Mouse (Mus musculus) frontal cortex, postnatal 10 days (tissue): ENCODE measurements around the gene Atp2c2.

Source experiments
- DNase-seq, 2 experiments: peaks; one replicate each; pipeline ENCODE4 v3.0.0; 2022; ENCODE audit warnings: low spot score in 2 of 2, mixed read lengths in 1 of 2

Atp2c2 gene

DNA sequence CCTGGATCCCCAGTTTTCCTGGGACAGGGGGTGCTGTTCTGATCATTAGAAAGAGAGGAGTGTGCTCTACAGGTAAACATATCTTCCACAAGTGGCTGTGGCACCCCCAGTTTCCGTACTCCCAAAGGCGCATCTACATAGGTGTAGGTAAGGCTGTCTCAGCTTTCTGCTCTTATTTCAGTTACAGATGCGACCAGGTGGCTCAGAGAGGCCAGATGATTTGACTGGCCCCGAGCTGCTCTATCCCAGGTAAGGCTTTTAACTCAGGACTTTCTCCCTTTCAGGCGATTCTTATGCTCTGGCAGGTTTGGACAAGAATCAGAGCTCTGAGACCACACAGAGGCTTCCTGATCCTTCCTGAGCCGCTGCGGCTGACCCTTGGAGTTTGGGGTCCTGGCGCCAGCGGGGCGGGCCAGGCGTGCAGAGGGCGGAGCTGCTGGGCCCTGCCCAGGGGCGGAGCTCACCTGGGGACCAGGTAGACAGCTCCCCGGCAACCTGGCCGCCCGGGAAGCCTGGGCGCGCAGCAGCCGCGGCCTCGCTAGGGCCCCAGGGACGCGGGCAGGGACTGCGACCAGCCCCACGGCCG, at the start of gene Atp2c2:
Gene Atp2c2, plus strand, starts transcription at position 461 of the 586 bp plus-strand sequence.
- no peak for DNase-seq

DNA sequence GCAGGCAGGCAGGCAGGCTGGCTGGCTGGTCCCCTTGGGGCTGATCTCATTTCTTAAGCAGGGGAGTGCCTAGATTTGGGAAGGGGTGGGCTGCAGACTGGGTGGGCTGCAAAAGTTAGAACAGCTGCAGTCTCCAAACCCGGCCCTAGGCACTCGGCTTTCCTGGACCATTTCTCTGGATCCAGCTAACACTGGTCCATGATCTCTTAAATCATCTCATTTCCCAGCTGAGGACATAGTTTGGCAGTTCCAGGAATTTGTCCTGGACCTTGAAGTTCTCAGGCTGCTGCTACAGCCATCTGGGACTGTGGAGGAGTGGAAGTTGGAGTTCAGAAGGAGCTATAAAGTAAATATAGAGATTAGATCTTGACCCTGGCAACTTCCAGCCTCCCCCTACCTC, 48.5 kb upstream of the Atp2c2 start:
- DNase-seq: no peak

DNA sequence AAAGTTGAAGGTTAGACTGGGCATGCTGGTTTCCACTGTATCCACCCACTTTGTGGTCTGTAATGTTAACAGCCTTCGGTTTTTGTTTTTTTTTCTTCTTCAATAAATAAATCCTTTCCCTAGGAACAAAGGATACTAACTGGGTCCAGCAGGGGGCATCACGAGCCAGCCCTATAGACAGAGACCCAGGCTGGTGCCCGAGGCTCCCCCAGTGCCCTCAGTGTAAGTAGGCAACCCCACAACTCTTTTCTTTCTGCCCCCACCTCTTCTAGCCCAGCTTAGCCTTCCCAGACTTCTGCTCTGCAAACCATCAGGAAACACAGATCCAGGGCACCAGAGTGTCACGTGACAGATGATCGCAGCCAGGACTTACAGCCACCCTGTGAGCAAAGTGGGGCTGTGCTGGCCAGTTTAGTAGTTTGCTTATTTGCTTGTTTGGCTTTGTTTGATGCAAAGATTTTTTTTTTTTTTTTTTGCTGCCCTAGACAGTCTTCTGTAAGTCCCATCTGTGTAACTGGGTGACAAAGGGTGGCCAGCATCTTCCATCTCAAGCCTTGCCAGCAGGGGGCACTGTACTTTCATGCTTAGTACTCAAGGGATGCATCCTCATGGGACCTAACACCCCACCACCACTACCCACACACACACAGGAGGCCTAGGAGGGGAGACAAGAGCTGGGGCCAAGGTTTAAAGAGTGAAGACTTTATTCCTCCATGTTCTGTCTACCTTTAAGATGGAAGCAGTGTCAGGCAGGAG, 42.9 kb upstream of the Atp2c2 start:
- no peak for DNase-seq

DNA sequence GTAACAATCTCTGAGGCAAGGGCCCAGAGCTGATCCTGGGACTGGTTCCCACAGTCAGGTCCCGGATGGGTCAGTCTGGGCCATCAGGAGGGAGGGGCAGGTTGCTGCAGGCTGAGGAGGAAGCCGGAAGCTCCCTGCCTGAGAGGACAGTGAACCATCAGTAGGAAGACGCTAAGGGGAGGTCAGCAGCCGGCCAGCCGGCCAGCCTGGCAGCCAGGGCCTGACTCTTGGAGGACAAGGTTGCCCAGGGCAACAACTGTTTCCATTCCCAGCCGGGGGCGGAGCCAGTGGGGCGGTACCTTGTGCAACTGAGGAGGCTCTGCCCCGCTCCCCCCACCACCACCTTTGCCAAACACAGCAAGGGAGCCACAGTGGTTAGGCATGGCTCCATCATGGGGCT, 38.7 kb upstream of the Atp2c2 start:
- DNase-seq: peak in 1 of 2 experiments; percentile 43

DNA sequence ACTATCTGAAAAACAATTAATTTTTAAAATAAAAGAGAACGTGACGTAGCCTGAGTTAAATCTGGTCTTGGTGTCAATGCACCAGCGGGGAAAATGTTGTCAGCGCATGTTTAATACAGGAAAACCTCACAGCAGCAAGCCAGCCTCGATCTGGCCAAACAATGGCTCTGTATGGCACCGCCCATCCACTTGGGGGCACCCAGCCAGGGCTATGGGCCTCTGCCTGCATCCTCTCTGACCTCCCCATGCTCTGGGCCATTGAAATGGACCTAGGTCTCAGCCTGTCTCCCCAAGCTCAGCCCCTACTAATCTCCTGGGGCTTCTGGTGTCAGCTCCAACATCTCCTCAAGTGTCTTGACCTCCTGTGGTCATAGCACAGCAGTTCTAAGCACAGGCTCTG, 37.9 kb upstream of the Atp2c2 start:
- no peak for DNase-seq

DNA sequence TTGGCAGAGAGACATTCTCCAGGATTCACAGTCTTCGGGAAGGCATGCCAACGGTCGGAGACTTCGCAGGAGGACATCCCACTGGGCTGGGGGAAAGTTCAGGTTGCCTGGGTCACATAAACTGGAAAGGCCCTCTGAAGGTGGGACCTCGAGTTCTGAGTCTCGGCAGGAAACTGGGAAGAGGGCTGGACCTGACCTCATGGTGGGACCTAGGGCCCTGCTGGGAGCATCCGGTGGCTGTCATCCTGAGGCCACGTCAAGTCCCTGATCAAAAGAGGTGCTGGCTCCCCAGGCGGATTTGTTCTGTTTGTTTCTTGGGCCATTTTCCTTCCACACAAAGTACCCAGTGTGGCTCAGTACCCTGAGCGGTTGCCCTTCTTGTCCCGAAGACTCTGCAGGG, 36.4 kb upstream of the Atp2c2 start:
- no peak for DNase-seq

GRCm38 (mm10) chr8:119665270-119665669, 34.5 kb upstream of the Atp2c2 start:
- DNase-seq: no peak

GRCm38 (mm10) chr8:119666219-119666951, 33.4 kb upstream of the Atp2c2 start, which contains the start of gene Wfdc1:
TSS of gene Wfdc1 (plus strand) at chr8:119666365.
- DNase-seq: no peak

- no peak for DNase-seq
Measured at GRCm38 (mm10) chr8:119668447-119668846, 31.4 kb upstream of the Atp2c2 start.

- no peak for DNase-seq
Measured at GRCm38 (mm10) chr8:119669284-119669683, 30.5 kb upstream of the Atp2c2 start.

GRCm38 (mm10) chr8:119670419-119671091, 29.3 kb upstream of the Atp2c2 start:
- DNase-seq: no peak

GRCm38 (mm10) chr8:119673976-119674555, 25.7 kb upstream of the Atp2c2 start:
- no peak for DNase-seq

GRCm38 (mm10) chr8:119675457-119675856, 24.4 kb upstream of the Atp2c2 start:
- DNase-seq: no peak

GRCm38 (mm10) chr8:119676389-119676788, 23.4 kb upstream of the Atp2c2 start:
- DNase-seq: peak; percentile 69 to 86

DNA sequence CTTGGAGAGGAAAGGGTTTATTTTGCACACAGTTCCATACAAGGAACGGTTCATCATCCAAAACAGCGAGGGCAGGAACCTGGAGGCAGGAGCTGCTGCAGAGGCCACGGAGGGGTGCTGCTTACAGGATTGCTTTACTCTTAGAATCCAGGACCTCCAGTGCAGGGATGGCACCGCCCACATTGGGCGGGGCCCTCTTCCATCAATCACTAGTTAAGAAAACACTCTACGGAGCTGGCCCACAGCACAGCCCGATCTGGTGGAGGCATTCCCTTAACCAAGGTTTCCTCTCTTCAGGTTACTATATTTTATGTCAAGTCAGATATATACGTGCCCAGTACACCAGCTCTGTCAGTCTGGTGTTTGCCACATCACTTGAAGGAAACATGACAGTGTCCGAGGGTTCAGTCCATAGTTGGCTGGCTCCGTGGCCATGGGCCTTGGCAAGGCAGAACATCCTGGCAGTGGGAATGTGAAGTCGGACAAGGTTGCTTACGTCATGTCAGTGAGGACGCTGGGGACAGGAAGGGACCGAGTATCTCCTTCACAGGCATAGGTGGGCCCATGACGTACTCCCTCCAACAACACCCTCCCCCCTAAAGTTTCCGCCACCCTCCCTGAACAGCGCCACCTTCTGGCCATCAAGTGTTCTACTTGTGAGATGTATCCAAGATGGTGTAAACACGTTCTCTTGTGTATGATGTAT, 21.5 kb upstream of the Atp2c2 start:
- DNase-seq: no peak

DNA sequence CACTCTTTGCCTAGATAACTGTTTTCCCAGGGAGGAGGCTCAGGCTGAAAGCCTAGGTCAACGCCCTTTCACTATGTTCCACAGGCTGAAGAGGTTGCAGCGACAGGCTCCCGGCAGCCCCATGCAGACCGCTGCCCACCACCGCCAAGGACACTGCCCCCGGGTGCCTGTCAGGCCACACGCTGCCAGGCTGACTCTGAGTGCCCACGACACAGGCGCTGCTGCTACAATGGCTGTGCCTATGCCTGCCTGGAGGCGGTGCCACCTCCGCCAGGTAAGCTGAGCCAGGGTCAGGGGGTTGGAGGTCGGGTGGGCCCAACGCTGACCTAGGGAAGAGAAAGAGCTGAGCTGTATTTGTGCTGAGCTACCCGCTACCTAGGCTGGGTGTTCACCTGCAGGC, 20.6 kb upstream of the Atp2c2 start:
- DNase-seq: no peak

- no peak for DNase-seq
Measured at GRCm38 (mm10) chr8:119690602-119691001, 9.2 kb upstream of the Atp2c2 start.

DNA sequence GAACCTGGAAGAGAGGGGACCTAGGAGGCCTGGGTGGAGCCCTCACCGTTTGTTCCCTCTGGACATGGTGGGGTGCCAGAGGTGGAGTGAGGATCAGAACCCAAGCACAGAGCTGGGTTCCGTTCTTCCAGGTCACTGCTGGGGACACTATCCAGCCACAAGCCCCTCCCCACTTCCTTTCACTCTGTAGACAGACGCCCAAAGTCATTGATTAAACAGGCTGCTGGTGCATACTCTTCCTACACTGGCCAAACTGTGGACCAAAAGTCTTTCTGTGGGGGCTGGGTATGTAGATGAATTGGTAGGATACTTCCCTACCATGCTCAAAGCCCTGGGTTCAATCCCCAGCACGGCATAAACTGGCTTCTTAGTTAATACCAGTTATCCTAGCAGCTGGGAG, 7.8 kb upstream of the Atp2c2 start:
- no peak for DNase-seq

DNA sequence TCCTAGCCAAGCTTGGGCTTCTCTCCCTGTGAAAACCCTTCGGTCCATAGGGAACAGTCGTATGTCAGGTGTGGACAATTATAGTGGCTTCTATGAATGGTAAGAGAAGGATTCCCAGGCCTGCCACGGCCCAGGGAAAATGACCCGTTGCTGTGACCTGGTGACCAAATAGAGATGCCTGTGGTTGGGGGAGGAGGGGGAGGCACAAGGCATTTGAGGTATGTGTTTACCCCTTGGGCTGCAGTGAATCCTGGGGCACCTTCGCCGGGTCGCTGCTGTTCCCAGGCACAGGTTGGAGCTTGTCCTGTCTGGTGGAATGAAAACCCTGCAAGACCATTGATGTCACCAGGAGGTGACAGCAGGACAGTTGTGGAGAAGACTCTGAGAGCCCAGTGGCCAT, 5.1 kb upstream of the Atp2c2 start:
- DNase-seq: no peak

- no peak for DNase-seq
Measured at GRCm38 (mm10) chr8:119697163-119697562, 2.6 kb upstream of the Atp2c2 start.

GRCm38 (mm10) chr8:119698960-119699359, 849 bp upstream of the Atp2c2 start:
- DNase-seq: no peak
